Mouse (Mus musculus): ENCODE measurements around the gene Henmt1.

The Henmt1 gene

DNA sequence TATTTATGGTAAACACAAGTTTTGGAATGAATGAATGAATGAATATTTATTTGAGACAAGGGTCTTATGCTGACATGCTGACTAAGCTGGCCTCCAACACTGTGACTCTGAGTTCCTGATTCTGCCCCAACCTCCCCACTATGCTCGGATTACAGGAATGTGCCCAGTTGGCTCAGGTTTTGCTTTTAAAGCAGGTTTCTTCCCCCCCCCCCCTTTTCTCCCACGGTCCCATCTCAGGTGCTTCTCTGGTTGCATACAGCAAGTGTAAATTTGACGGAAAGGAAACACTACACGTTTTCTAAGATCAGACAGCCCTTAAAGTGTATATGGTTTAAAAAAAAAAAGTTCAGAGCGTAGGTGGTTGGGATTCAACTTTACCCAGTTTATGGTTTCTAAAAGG, at the start of gene Henmt1:
TSS of gene Henmt1 (plus strand) at position 301 of the 400 bp plus-strand sequence.
- no peak for DNase-seq

DNA sequence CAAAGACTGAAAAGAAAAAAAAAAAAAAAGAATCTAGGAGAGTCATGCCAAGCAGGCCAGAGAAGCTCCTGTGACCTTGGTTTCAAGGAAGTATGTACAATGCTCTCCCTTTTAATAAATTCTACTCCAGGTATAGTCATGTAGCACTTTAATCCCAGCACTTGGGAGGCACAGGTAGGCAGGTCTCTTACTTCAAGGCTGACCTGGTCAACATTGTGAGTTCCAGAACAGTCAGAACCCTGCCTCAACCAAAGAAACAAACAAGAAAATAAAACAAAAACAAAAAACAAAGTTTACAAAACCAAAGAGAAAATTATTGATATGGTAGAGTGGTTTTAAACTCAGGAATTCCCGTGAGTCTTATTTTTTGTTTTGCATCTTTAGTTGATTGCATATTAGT, 49.8 kb upstream of the Henmt1 start, which contains the start of gene Fndc7:
TSS of gene Fndc7 (minus strand) at position 101 of the 400 bp plus-strand sequence.
- no peak for DNase-seq

DNA sequence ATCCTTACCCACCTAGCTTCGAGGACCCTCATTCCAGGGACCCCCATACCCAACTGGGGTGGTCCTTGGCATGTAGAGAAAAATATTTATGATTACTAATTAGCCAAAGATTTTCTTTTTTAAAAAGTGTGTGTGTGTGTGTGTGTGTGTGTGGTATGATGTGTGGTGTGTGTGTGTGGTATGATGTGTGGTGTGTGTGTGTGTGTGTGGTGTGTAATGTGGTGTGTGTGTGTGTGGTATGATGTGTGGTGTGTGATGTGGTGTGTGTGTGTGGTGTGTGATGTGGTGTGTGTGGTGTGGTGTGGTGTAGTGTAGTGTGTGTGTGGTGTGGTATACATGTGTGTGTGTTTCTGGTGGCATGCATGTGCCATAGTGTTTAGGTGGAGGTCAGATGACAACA, 47.6 kb upstream of the Henmt1 start:
- DNase-seq = no peak

DNA sequence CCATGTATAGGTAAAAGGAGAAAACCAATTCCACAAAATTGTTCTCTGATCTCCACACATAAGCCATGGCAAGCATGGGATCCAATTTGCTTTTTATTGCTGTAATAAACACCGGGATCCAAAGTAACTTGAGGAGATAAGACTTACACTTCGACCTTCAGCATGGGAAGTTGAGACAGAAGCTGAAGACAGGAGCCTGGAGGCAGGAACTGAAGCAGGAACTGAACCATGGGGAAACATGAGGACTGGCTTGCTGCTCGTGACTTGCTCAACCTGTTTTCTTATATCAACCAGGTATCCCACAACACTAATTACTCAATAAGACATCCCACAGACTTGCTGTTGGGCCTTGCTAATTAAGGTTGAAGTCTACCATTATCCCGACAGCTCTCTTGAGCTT, 46.8 kb upstream of the Henmt1 start:
- no peak for DNase-seq

DNA sequence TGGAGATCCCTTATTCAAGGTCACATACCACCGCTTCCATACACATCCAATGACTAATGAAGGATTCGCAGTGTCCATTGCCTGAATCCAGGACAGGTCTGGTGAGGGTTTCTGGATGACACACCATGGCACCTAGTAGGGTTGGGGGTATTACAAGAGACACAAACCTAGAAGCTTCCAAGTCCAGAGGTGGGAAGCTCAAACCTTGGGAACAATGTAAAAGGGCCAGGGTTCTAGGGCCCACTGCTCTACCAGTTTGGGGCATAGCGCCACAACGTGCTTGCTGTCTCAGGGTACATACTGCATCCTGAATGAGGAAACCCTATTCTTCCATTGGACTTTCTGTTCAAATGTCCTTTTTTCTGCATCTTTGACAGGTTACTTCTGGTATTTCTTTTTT, 41.0 kb upstream of the Henmt1 start:
- no peak for DNase-seq

DNA sequence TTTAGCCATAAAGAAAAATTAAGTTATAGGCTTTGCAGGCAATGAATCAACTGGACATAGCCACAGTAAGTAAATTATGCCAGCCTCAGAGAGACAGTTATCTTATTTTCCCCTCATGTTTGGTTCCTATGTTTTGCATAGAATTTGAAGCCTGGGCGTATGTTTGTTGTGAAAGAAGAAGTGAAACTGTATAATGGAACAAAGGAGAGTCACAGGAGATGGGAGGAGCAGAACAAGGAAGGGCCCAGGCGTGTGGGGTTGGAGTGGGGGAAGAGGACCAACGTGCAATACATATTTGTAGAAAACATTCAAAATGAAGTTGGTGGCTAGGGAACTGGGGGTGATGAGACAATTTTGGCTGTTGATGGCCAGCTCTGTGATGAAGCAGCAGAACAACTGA, 39.5 kb upstream of the Henmt1 start:
- DNase-seq = no peak

DNA sequence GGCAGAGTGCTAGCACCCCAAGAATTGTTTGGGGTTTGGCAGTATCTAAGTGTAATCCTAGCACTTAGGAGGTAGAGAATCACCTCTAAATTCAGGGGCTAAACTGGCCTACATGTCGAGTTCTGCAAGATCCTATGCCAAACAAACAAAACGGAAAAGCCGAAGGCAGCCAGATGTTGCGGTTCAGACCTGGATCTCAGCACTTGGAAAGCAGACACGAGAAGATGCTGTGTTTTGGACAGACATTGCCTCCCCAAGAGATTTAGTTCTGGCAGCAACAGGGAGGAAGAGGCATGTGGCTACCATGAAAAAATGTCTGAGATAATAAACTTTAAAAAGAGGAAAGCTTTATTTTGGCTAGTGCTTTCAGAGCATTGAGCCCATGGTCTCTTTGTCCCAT, 39.0 kb upstream of the Henmt1 start:
- no peak for DNase-seq

DNA sequence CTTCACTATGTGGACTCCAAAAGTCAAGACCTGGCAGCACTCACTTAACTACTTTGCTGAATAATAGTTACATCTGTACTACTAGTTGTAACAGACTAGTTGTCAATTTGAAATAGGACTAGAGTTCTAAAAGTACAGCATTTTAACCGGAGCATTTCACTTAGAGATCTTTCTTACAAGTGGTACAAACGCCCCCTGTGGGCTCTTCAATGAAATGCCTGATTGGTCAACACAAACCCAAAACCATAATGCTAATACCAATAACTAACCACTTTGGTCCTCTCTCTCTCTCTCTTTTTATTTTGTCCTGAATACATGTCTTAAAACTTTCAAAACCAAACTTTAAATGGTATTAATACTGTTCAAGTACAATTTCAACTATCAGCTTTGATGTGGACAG, 37.6 kb upstream of the Henmt1 start:
- no peak for DNase-seq

DNA sequence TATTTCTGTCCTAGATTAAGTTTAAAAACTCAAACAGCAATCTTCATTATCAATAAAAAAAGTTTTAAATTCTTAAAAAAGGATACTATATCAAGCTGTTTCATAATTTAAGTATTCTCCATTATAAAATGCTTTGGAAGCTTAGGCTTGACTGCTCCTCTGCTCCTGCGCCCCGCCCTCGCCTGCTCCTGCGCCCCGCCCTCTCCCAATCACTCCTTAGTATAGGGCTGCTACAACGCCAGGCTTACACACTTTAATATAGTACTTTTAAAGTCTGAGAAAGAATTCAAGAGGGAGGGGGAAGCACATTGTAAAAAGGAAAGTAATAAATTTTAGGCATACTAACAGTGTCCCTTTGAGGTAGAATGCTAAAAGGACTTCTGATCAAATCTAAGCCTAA, 36.7 kb upstream of the Henmt1 start:
- DNase-seq = no peak

DNA sequence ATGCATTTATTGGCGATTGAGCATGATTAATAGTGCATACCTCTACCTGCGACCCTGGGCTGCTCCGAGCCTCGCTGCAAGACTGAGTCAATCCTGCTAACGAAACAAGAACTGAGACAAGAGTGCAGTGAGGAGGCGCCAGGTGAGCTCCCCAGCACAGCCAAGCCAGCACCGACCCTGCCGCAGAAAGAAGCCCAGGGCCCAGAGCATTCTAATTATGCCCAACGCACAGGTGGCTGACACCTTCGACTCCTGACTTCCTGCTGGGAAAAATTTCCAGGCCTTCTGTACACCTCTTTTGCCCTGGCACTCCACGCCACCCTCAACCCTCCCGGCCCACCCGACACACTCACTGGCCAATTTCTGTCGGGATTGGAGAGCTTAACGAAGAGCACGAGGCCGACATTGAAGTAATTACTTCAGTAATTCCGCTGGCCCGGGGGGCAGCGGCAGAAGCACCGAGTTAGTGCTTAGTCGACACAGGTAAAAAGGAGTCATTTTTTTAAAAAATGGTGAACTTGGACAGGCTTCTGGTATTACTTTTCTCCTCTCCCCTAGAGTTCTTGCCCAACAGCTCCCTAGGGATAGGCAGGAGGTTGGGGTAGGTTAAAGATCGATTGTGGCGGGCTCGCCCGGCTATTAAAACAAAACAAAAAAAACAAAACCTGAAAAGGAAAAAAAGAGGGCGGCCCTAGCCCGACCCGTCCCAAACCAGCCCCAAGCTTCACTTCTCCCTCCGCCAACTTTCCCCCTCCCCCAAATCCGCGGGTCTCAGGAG, 29.2 kb upstream of the Henmt1 start:
- DNase-seq = peak; percentile 23 to 36

DNA sequence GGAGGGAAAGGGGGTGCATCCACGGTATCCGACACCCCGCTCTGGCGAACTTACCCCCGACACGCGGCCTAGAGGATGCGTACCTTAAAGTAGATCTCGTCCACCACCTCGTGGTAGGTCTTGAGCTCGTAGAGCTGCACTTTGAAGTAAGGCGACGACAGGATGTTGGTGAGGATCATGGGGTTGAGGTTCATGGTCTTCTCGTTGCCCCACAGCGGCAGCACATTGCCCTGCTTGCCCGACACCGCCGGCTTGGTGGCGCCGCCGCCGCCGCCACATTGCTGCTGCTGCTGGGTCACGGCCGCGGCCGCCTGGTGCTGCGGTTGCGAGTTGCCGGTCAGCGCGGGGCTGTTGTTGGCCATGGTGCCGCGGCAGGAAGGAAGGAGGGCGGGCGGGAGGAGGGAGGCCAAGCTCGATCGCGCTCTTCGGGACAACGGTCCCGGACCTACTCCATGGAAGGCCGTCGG, 28.6 kb upstream of the Henmt1 start:
- peak; percentile 82 to 89 for DNase-seq

DNA sequence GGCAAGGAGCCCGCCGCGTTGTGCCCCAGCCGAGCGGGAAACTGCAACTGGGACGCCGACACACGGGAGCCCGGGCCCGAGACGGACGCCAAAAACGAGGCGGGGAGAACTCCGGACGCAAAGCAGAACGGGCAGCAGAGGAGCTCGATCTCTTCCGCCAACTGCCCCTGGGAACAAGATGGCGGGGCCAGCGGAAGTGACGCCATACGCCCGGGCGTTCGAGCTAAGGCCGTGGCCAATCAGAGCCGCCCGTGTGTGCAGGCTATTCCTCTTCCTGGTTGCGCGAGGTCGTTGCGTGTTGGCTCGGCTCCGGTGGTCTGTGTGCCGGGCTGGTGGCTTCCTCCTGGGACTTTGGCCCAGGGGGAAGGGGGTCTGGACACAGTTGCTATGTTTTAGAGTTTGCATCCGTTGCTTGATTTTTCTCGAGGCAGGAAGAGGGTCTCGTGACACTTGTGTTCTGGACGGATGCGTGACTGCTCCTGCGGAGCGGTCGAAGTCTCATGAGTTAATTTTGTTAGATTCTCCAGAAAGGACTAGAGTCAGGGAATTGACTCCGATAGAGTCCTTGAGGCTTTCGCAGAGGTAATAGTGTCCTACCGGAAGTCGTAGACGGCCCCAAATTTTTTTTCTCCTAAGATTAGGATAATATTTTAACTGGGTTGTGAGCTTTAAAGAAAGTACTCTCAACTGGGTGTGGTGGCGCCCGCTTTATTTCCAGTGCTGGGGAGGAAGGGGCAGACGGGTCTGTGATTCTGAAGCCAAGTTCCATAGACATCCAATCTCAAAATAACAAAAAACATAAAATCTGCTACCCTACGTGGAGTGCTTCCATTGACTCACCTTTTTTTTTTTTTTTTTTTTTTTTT, 27.9 kb upstream of the Henmt1 start, which contains the start of gene Prpf38b:
TSS of gene Prpf38b (minus strand) at position 180 of the 866 bp plus-strand sequence.
- DNase-seq = peak; percentile 92 to 96

DNA sequence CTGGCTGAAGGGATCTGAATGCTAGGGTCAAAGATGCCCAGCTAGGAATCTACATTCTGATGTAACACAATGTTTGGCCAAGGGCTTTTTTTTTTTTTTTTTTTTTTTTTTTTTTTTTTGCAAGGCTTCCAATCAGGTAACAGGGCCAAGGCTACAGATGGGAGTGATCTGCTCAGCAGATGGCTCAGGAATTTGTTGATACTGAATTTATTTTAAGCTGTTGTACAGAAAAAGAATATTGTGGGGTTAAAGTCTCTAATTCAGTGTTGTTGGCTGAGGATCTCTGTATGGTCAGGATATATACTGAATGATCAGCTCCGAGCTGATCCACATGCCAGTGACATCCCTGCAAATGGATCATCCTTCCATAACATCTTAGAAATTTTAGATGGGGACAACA, 23.7 kb upstream of the Henmt1 start:
- no peak for DNase-seq

DNA sequence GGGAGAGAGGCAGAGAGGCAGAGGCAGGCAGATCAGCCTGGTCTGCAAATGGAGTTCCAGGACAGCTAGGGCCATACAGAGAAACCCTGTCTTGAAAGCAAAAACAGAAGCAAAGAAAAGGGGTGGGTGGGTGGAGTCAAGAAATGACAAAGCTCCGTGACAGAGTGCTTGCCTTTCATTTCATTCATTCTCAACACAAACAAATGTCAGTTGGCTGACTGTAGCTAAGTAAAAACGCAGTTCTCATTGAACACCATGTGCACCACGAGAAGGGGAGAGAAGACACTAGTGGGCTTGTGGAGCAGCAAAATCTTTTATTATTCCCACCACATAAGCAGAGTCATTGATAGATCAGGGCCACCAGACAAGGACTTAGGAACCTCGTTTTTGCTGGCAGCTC, 22.8 kb upstream of the Henmt1 start:
- no peak for DNase-seq

DNA sequence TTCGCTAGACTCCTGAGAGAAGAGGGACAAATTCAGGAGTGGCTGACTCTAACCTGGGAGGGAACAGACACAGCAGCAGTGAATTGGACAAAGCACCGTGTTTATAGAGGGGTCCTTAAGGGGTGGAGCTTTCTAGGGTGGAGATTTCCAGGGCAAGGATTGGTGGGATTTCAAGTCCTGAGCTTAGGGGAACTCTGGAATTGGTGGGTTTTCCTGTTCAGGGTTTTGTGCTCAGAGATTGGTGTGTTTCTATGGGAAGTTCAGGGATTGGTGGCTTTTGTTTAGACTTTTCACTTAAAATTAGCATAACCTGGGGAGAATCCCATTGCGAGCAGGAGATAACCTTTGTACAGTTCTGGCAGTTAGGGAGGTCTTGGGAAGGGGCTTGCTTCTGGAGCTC, 21.7 kb upstream of the Henmt1 start:
- DNase-seq = no peak

DNA sequence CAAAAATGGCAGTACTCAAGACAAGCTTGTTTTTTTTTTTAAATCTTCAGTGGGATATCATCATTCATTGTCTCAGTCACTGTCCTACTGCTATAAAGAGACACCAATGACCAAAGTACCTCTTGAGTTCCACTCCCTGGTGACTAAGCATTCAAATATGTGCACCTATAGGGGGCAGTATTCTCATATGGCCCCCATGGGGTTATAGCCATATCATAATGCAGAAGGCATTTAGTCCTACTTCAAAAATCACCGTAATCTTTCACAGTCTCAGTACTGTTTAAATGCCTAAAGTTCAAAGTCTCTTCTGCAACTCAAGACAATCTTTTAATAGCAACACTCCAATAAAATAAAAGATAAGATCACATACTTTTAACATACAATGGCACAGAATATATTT, 20.8 kb upstream of the Henmt1 start:
- DNase-seq = no peak

DNA sequence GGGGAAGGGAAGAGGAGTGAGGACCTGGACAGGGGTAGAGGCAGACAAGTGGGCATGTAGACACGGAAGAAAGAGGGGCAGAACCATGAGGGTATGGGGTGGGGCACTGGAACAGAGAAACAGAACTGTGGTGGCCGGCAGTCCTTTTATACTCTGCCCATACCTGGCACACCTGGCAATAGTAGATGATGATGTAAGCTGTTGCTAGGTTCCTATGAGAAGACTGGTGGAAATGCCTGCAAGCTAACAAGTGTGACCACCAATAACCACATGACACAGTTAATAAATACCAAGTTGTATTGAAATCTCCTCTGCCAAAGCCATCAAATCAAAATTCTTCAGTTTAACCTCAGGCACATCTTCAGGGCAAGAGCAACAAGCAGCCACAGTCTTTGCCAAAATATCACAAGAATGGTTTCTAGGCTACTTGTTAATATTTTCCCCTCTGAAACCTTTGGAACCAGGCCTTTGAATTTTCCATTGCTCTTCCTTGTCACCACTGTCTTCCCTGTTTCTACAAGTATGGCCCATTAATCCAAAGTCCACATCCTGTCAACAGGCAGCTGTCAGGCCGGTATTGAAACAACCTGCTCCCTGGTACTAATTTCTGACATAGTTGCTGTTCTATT, 19.1 kb upstream of the Henmt1 start:
- no peak for DNase-seq

DNA sequence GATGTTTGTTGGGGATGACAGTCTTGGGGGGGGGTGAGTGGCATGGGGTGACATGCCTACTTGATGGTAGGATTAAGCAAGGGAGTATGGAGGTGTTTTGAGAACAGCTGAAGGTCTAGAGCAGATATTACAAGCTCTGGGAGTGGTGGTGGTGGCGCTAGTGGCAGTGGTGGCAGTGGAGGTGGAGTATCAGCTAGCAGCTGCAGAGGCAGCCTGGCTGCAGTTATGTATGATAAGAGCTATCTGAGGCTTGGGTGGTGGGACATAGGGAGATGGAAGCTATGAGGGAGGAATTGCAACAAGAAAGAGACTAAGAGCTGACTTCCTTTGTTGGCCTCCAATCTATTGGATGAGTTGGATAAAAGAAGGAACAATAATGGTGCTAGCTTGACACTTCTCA, 17.9 kb upstream of the Henmt1 start:
- DNase-seq = no peak

DNA sequence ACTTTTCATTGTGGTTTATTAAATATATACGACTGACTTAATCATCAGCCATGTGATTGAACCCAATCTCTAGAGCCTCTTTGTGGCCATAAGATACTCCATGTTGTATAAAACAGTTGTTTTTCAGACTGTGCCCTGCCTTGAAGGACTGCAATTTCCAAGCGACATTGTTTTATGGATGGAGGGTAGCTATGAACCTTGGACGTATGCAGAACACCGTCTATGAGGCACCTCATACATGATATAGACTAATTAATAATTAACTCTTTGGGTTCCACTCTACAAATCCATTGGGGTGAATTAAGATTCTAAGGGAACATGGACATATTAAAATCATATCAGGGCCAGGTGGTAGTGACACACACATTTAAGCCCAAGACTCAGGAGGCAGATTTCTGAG, 14.0 kb upstream of the Henmt1 start:
- no peak for DNase-seq

DNA sequence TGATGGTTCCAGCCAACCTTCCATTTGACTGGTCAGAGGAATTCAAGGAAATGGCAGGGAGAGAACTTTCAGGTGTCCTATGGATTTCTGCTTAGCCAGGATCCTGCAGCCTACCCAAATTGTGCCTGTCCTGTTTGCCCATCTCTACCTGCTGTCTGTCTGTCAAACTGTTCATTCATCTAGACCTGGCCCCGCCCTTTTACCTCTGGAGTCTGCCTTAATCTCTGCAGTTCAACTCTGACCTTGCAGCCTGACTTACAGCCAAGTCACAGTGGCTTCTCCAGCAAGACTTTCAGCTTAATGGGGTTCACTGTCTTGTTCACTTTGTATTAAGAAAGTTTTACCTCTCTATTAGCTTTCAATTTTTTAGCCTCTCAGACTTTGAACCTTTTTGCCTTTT, 13.4 kb upstream of the Henmt1 start:
- DNase-seq = no peak

DNA sequence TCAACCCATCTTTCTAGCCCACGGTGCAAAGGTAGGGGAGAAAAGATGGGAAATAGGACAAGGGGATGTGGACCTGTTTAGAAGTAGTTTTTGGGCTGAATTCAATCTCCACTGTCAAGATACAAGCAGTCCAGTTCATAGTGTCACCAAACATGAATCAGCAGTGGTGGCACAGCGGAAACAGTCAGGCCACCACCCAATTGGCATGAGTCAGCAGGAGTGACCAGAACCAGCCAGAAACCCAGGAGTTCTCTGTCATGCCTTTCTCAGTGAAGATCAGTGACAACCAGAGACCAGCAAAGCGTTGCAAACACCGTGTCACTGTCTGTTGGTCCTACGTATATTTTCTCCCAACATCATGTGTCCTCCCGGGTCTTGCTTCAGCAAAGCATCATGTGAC, 6.1 kb upstream of the Henmt1 start:
- DNase-seq = no peak

DNA sequence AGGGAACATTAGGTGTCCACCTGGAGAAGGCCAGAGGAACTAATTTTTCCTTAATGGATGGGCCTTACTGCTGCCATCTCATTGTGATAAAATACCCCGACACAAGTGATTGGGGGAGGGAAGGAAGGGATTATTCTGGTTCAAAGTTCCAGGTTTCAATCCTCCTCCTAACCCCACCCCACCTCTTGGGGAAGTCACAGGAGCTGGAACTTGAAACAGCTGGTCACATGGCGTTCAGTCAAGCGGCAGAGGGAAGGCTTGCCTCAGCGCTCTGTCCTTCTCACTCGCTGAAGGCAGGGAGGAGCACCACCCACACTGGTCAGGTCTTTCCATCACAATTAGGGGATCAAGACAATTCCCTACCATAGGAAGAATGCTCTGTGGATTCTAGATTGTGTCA, 982 bp upstream of the Henmt1 start:
- no peak for DNase-seq

DNA sequence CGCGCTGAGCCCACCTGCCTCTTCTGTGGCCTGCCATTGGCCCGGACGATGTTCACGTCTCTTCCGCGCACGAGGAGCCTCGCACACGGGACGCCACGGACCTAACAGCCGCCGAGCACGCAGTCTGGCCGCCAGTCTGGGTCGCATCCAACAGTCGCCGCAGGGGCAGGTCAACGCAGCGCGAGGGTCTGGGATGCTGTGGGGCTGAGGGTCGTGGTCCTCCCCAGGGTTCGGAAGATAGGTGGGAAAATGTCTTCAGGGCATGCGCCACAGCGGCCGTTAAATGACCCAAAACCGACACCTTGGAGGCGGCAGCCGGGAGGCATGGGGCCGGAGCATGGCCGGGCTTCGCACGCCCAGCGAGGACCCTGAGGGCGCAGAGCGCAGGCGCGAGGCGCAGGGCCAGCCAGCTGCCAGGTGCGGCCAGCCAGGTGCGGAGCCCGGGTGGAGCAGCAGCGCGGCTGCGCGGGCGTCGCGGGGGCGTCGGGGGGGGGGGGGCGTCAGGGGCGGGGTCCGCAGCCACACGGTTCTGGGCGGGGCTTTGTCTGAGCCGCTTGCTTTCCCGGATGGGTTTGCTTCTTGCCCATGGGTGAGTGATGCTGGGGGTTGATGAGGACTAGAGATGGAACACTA, 444 bp downstream of the Henmt1 start, which contains the start of gene Gm9857:
TSS of gene Gm9857 (minus strand) at position 445 of the 633 bp plus-strand sequence.
- peak; percentile 35 to 49 for DNase-seq
